Mouse (Mus musculus) heart, adult 2 months (tissue): ENCODE data around the gene Ube2o. TPM values are rescaled to one million over a fixed set of nuclear protein-coding genes. Genes with fewer than 3 reads are reported as not detected.

Experiments
- DNase-seq, 2 experiments: peaks; one replicate each; pipeline ENCODE4 v3.0.0; 2021
- H3K27ac ChIP-seq: fragments of 200-600 bp; 2 replicates; pipeline ENCODE4 v1.8.1; 2022
- H3K27me3 ChIP-seq: fragments of 200-500 bp; 2 replicates; pipeline ENCODE4 v1.6.1; 2012; ENCODE audit warnings: mild to moderate bottlenecking, low read length, inconsistent platforms, mixed read lengths; ENCODE audit not compliant: control insufficient read depth, insufficient read depth
- H3K36me3 ChIP-seq: fragments of 200-500 bp; 2 replicates; pipeline ENCODE4 v1.6.1; 2012; ENCODE audit warnings: low read length, inconsistent platforms; ENCODE audit not compliant: control insufficient read depth, insufficient read depth
- H3K4me1 ChIP-seq: fragments of 200-500 bp; 2 replicates; pipeline ENCODE4 v1.6.1; 2011; ENCODE audit warnings: low read length; ENCODE audit not compliant: control insufficient read depth, insufficient read depth
- H3K4me3 ChIP-seq: fragments of 200-600 bp; 2 replicates; pipeline ENCODE4 v1.8.1; 2022
- H3K79me2 ChIP-seq: fragments of 200-500 bp; replicated peaks from 2 replicates; pipeline ENCODE4 v1.6.1; 2012; ENCODE audit warnings: mild to moderate bottlenecking, inconsistent platforms, low read length, moderate library complexity, mixed read lengths; ENCODE audit not compliant: control insufficient read depth, insufficient read depth
- H3K9ac ChIP-seq: fragments of 200-500 bp; 2 replicates; pipeline ENCODE4 v1.6.1; 2012; ENCODE audit warnings: low read depth, mild to moderate bottlenecking, control low read depth, inconsistent platforms, low read length, mixed read lengths
- CTCF ChIP-seq: fragments of 200-600 bp; IDR thresholded peaks from 2 replicates; pipeline ENCODE4 v1.8.1; 2022; ENCODE audit warnings: antibody characterized with exemption, mild to moderate bottlenecking, moderate library complexity
- EP300 ChIP-seq: fragments of 200-500 bp; IDR thresholded peaks from 2 replicates; pipeline ENCODE4 v1.6.1; 2011; ENCODE audit warnings: low read depth, low read length, control low read depth; ENCODE audit not compliant: insufficient read depth
- POLR2A ChIP-seq: fragments of 200-500 bp; IDR thresholded peaks from 2 replicates; pipeline ENCODE4 v1.6.1; 2011; ENCODE audit warnings: mild to moderate bottlenecking, low read depth, low read length, control low read depth; ENCODE audit not compliant: insufficient read depth
- WGBS: fragments of 180-500 bp; shearing (Covaris S2); methylation state at CpG from one replicate; pipeline ENCODE4 v1.1.7; 2018; 5-methylcytosine and 5-hydroxymethylcytosine counted together
- intact Hi-C: fragments of 180-260 bp; cut with DNase I; formaldehyde crosslinking; loops from one replicate; pipeline ENCODE4 v1.15.1; 2025
- polyA plus RNA-seq: library from polyadenylated mRNA; depleted of rRNA; stranded (reverse); fragments of >200 nt; gene quantifications from 2 replicates; pipeline ENCODE4 v1.2.3, GENCODE M21; 2012
- total RNA-seq, 2 experiments: library from RNA; stranded (reverse); gene quantifications; 2 replicates each; pipeline ENCODE4 v1.2.3; 2021

The Ube2o gene
- total and polyA plus RNA-seq, 3 experiments, result 24.8 to 36.3 (median 26.4) TPM

GRCm38 (mm10) chr11:116571767-116572679, 9.2 kb downstream of the Ube2o start:
- TF ChIP-seq POLR2A, result no peak
- no peak for TF ChIP-seq CTCF
- TF ChIP-seq EP300, result peak; percentile 28; the same call in 1 of the 2 replicates
- WGBS, result 51% methylated on average over 19 of the region's 19 CpGs
- peaks cover 32% of the 10 kb centered on the region for H3K4me1 ChIP-seq
- no peak overlapping the region for H3K4me3 ChIP-seq
- peak; percentile 50 to 71 for DNase-seq
- no peak overlapping the region; the same call in 1 of the 2 replicates for H3K27ac ChIP-seq
- no peaks in the 10 kb centered on the region; the same call in 1 of the 2 replicates for H3K36me3 ChIP-seq
- intact Hi-C loops, result loop anchor here (2.0 kb wide), 1 partner anchor 15 kb away; no protein-coding TSS in a partner anchor
- no peak overlapping the region for H3K9ac ChIP-seq
- no peaks in the 10 kb centered on the region for H3K27me3 ChIP-seq
- peaks cover 3% of the 10 kb centered on the region for H3K79me2 ChIP-seq

- 89% methylated on average over 7 of the region's 7 CpGs for WGBS
- H3K27me3 ChIP-seq, result no peaks in the 10 kb centered on the region
- no peak overlapping the region for H3K9ac ChIP-seq
- TF ChIP-seq CTCF (no peak), POLR2A (no peak), EP300 (no peak)
- H3K4me3 ChIP-seq, result no peak overlapping the region
- H3K36me3 ChIP-seq, result no peaks in the 10 kb centered on the region; the same call in 1 of the 2 replicates
- H3K4me1 ChIP-seq, result peaks cover 30% of the 10 kb centered on the region
- intact Hi-C loops, result loop anchor here (2.0 kb wide), 1 partner anchor 14 kb away; no protein-coding TSS in a partner anchor
- H3K27ac ChIP-seq, result no peak overlapping the region
- peaks cover 2% of the 10 kb centered on the region for H3K79me2 ChIP-seq
- no peak for DNase-seq
These were observed 10.4 kb downstream of the Ube2o start for GRCm38 (mm10) chr11:116570821-116571220.

GRCm38 (mm10) chr11:116567531-116567930, 13.7 kb downstream of the Ube2o start:
- Histone ChIP-seq H3K27me3 (no peaks in the 10 kb centered on the region), H3K79me2 (no peaks in the 10 kb centered on the region; the same call in 1 of the 2 replicates), H3K9ac (no peak overlapping the region), H3K4me1 (peaks cover 10% of the 10 kb centered on the region), H3K4me3 (no peak overlapping the region), H3K27ac (no peak overlapping the region), H3K36me3 (no peaks in the 10 kb centered on the region)
- peak in 1 of 2 experiments; percentile 20 for DNase-seq
- intact Hi-C loops, result no loop called here
- WGBS, result 61% methylated on average over 8 of the region's 8 CpGs
- TF ChIP-seq CTCF (no peak), EP300 (no peak), POLR2A (no peak)

- peaks cover 1% of the 10 kb centered on the region; the same call in 1 of the 2 replicates for H3K4me1 ChIP-seq
- no peak overlapping the region for H3K4me3 ChIP-seq
- no peak overlapping the region for H3K27ac ChIP-seq
- H3K27me3 ChIP-seq, result no peaks in the 10 kb centered on the region
- no peak for TF ChIP-seq POLR2A
- no peak for TF ChIP-seq EP300
- TF ChIP-seq CTCF, result no peak
- H3K79me2 ChIP-seq, result no peaks in the 10 kb centered on the region
- H3K36me3 ChIP-seq, result no peaks in the 10 kb centered on the region
- no peak overlapping the region for H3K9ac ChIP-seq
- 59% methylated on average over 7 of the region's 7 CpGs for WGBS
- no peak for DNase-seq
- intact Hi-C loops, result no loop called here
These were observed 15.8 kb downstream of the Ube2o start for GRCm38 (mm10) chr11:116565283-116566041.

GRCm38 (mm10) chr11:116556308-116556707, 24.9 kb downstream of the Ube2o start:
- H3K79me2 ChIP-seq, result no peaks in the 10 kb centered on the region
- TF ChIP-seq POLR2A, result no peak
- no peak for TF ChIP-seq EP300
- TF ChIP-seq CTCF, result no peak
- H3K9ac ChIP-seq, result no peak overlapping the region
- WGBS, result 39% methylated on average over 6 of the region's 6 CpGs
- H3K36me3 ChIP-seq, result no peaks in the 10 kb centered on the region
- peak overlapping the region; percentile 17; the same call in 1 of the 2 replicates for H3K27ac ChIP-seq
- H3K4me1 ChIP-seq, result peaks cover 15% of the 10 kb centered on the region
- intact Hi-C loops, result loop anchor here (2.0 kb wide), 1 partner anchor 14 kb away; no protein-coding TSS in a partner anchor
- H3K27me3 ChIP-seq, result no peaks in the 10 kb centered on the region
- H3K4me3 ChIP-seq, result no peak overlapping the region
- DNase-seq, result no peak
